Mouse (Mus musculus) thymus, adult 2 months (tissue): ENCODE results near the gene R3hcc1l. TPM values are rescaled to one million over a fixed set of nuclear protein-coding genes. Genes with fewer than 3 reads are reported as not detected.

Experiments used
- DNase-seq: peaks from one replicate; pipeline ENCODE4 v3.0.0; 2021
- H3K27ac ChIP-seq: fragments of 200-500 bp; 2 replicates; pipeline ENCODE4 v1.5.1; 2012; ENCODE audit warnings: low read length, control low read depth; ENCODE audit not compliant: control insufficient read depth, insufficient read depth
- H3K27me3 ChIP-seq: fragments of 200-500 bp; 2 replicates; pipeline ENCODE4 v1.6.1; 2012; ENCODE audit warnings: mild to moderate bottlenecking, low read length, moderate library complexity, mixed read lengths; ENCODE audit not compliant: control insufficient read depth, insufficient read depth
- H3K36me3 ChIP-seq: fragments of 200-500 bp; 2 replicates; pipeline ENCODE4 v1.6.1; 2012; ENCODE audit warnings: mild to moderate bottlenecking, low read length, moderate library complexity; ENCODE audit not compliant: control insufficient read depth, insufficient read depth
- H3K4me1 ChIP-seq: fragments of 200-500 bp; replicated peaks from 2 replicates; pipeline ENCODE4 v1.6.1; 2012; ENCODE audit warnings: low read length; ENCODE audit not compliant: control insufficient read depth, insufficient read depth
- H3K4me3 ChIP-seq: fragments of 200-500 bp; 2 replicates; pipeline ENCODE4 v1.5.1; 2012; ENCODE audit warnings: mild to moderate bottlenecking, low read length, control low read depth, moderate library complexity; ENCODE audit not compliant: control insufficient read depth, insufficient read depth
- CTCF ChIP-seq: fragments of 200-500 bp; IDR thresholded peaks from 2 replicates; pipeline ENCODE4 v1.5.1; 2012; ENCODE audit warnings: mild to moderate bottlenecking, control low read depth, low read length, moderate library complexity, borderline replicate concordance; ENCODE audit not compliant: control insufficient read depth, poor library complexity, insufficient read depth; ENCODE audit errors: extremely low read depth
- POLR2A ChIP-seq: fragments of 200-500 bp; IDR thresholded peaks from 2 replicates; pipeline ENCODE4 v1.6.1; 2012; ENCODE audit warnings: mild to moderate bottlenecking, low read length, control low read depth, moderate library complexity; ENCODE audit not compliant: control insufficient read depth, poor library complexity, insufficient read depth; ENCODE audit errors: extremely low read depth
- WGBS: fragments of 180-500 bp; shearing (Covaris S2); methylation state at CpG from one replicate; pipeline ENCODE4 v1.1.7; 2018; 5-methylcytosine and 5-hydroxymethylcytosine counted together
- polyA plus RNA-seq: library from polyadenylated mRNA; depleted of rRNA; stranded (reverse); fragments of >200 nt; gene quantifications from 2 replicates; pipeline ENCODE4 v1.2.3, GENCODE M21; 2012

The R3hcc1l gene
- polyA plus RNA-seq, 1 experiment: 7.7 TPM

DNA sequence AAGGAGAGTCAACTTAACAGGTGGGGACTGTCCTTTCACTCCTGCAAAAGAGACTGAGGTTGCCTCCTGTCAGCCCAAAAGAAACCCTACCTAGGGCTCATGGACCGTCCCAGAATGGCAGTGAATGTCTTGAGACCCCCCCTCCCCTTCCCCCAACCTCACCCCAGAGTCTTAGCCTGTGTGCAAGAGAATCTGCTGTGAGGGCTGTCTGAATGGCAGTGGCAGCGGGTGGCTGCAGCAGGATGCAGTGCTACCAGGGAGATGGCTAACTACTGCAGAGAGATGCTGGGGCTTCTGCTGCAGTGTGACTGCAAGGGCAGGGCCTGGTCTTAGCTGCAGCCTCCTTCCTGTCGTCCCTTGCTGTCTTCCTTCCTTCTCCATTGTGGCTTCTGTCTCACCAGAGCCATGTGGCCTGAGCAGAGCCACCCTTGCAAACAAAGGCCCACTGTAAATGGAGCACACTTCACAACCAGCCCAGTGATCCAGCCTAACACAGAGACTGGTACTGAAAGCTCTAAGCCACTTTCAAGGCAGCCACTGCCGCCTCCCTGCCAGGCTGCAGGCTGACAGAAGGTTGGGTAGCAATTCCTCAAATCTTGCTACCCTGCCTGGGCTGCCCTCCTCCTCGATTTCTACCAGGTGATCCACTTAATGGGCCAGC is 25.2 kb upstream of the R3hcc1l start:
- no peak overlapping the region for H3K4me3 ChIP-seq
- WGBS: 64% methylated on average over 5 of the region's 5 CpGs
- no peaks in the 10 kb centered on the region for H3K27me3 ChIP-seq
- TF ChIP-seq POLR2A (no peak), CTCF (no peak)
- no peak overlapping the region for H3K27ac ChIP-seq
- no peak for DNase-seq
- H3K36me3 ChIP-seq: no peaks in the 10 kb centered on the region
- H3K4me1 ChIP-seq: no peaks in the 10 kb centered on the region

DNA sequence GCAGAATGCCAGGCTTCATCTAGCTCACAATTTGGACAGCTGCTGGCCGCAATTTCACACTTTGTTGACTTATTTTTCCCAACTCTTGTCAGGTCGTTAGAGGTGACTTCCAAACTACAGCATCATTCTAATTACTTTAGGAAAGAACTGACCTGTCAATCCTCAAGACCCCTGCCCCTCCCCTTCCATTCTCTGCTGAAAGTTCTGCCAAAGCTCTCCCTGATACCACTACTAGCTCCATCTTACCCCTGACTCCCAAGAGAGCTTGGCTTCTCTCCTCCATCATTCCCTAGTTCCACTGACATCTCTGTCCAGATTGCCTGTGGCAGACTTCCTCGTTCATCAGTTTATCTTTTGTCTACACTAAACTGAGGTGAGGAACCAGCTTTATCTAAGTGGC is 14.4 kb upstream of the R3hcc1l start:
- H3K4me3 ChIP-seq: no peak overlapping the region
- H3K27ac ChIP-seq: no peak overlapping the region
- no peaks in the 10 kb centered on the region for H3K4me1 ChIP-seq
- no peaks in the 10 kb centered on the region for H3K36me3 ChIP-seq
- no peak for DNase-seq
- no peak for TF ChIP-seq CTCF
- no peaks in the 10 kb centered on the region for H3K27me3 ChIP-seq
- 79% methylated on average over 3 of the region's 3 CpGs for WGBS

DNA sequence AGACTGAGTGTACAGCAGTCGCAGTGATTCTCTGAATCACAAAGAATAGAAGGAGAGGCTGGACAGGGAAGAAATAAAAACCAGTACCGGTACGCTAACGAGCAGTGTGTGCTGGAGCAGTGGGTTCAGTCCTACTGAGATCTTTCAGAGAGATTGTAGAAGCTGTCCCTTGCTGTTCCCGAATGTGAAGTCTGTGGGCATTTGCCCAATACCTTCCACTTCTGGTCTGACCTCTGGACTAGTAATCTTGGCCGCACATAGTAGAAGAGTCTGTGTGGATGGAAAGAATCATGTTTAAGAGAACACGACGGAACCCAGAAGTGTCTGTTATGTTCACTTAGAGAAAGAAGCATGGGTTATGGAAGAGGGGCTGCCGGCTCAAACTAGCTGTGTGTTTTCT is 8.9 kb upstream of the R3hcc1l start:
- WGBS: 90% methylated on average over 9 of the region's 9 CpGs
- Histone ChIP-seq H3K4me1 (no peaks in the 10 kb centered on the region), H3K27ac (no peak overlapping the region), H3K36me3 (no peaks in the 10 kb centered on the region), H3K27me3 (no peaks in the 10 kb centered on the region), H3K4me3 (no peak overlapping the region)
- DNase-seq: no peak
- no peak for TF ChIP-seq CTCF
- TF ChIP-seq POLR2A: no peak

DNA sequence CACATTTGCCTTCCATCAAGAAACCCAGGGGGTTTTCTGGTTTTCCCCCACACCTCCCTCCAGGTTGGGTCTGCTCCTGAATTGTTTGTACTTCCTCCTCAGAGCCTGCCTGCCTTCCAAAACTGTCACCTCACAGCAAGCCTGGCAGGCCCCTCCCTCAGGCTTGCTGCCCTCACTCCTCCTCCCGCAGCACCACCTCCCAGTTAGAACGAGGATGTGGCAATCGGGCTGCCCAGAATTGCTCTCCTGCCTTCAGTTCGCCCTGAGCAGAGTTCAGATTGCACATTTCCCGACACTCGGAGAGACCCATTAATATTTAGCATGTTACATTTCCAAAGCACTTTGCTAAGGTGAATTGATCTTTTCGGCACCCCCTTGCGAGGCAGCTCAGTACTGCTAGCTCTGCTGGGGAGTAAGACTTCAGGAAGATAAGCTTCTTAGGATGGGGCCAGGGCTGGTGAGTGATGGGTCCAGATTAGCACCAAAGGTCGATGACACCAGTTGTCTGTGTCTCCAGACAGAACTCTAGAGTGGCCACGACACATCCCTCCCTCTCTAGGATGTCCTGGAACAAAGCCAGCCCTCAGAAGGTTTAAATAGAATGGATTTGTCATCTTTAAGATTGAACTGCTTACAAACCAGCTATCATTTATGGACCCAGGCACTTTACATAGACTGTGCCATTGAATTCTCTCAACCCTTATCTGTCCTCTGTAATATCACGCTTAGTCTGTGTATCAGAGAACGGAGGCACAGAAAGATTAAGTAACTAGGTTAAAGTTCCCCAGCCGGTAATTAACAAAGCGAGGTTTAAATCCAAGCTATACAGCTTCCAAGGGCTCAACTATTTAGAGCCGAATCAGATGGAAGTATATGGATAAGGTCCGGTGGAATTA is 8.0 kb upstream of the R3hcc1l start:
- Histone ChIP-seq H3K27ac (no peak overlapping the region), H3K36me3 (no peaks in the 10 kb centered on the region), H3K27me3 (no peaks in the 10 kb centered on the region), H3K4me3 (no peak overlapping the region), H3K4me1 (no peaks in the 10 kb centered on the region)
- WGBS: 54% methylated on average over 16 of the region's 16 CpGs
- TF ChIP-seq POLR2A: no peak
- no peak for TF ChIP-seq CTCF
- DNase-seq: no peak

DNA sequence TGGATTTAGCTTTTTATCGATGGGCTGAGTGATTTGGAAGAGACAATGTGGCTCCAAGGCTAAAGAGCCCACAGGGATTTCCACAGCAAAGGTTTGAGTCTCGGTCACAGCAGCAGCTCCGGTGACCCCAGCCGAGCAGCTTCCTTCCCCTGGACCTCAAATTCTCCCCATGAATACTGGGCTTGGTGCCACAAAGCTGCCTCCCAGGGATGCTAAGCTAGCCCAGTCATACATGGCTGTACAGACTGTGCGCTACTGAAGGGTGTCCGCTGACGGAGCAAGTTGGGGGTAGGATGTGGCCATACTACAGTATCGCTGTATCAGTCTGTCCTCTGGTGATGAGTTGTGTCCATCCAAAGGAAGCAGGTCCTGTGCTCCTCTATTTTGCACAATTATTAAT is 2.9 kb upstream of the R3hcc1l start:
- Histone ChIP-seq H3K27ac (no peak overlapping the region), H3K27me3 (no peaks in the 10 kb centered on the region), H3K4me3 (no peak overlapping the region), H3K4me1 (peaks cover 3% of the 10 kb centered on the region), H3K36me3 (no peaks in the 10 kb centered on the region)
- no peak for TF ChIP-seq POLR2A
- no peak for TF ChIP-seq CTCF
- no peak for DNase-seq
- WGBS: 92% methylated on average over 8 of the region's 8 CpGs

DNA sequence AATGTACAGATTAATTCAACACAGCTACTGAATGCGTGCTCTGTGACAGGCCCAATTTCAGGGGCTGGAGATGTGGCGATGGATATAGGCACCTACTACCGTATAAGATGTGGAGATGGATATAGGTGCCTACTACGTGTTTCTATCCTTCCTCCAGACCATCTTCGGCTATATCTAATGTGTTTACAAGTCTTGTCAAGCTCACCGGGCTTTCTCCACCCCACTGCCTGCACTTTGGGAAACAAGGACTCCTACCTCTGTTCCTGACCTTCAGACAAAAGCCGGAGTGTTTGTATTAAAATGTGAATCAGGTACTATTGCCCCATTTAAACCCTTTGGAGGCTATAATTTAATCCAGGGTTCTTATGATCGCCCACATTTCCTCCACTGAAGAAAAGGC is 2.4 kb upstream of the R3hcc1l start:
- TF ChIP-seq POLR2A (no peak), CTCF (no peak)
- no peak for DNase-seq
- WGBS: 96% methylated on average over 8 of the region's 8 CpGs
- H3K4me1 ChIP-seq: peaks cover 3% of the 10 kb centered on the region
- no peak overlapping the region for H3K27ac ChIP-seq
- H3K4me3 ChIP-seq: no peak overlapping the region
- no peaks in the 10 kb centered on the region for H3K27me3 ChIP-seq
- no peaks in the 10 kb centered on the region for H3K36me3 ChIP-seq
